Mouse (Mus musculus) liver, adult 2 months (tissue): Measurements from ENCODE around the gene Snx10. TPM values are rescaled to one million over a fixed set of nuclear protein-coding genes. Genes with fewer than 3 reads are reported as not detected.

Source experiments
- DNase-seq: peaks from one replicate; pipeline ENCODE4 v3.0.0-alpha.2; 2011; ENCODE audit warnings: low read depth, low spot score; ENCODE audit errors: extremely low read depth
- H3K27ac ChIP-seq: fragments of 200-500 bp; replicated peaks from 2 replicates; pipeline ENCODE4 v1.5.1; 2012; ENCODE audit warnings: low read depth, mild to moderate bottlenecking, control low read depth, inconsistent platforms, low read length; ENCODE audit not compliant: insufficient read depth
- H3K27me3 ChIP-seq: fragments of 200-500 bp; 2 replicates; pipeline ENCODE4 v1.6.1; 2012; ENCODE audit warnings: mild to moderate bottlenecking, moderate library complexity, low read length, inconsistent platforms; ENCODE audit not compliant: control insufficient read depth, insufficient read depth
- H3K36me3 ChIP-seq: fragments of 200-500 bp; 2 replicates; pipeline ENCODE4 v1.6.1; 2012; ENCODE audit warnings: low read length, inconsistent platforms; ENCODE audit not compliant: control insufficient read depth, insufficient read depth
- H3K4me1 ChIP-seq: fragments of 200-500 bp; 2 replicates; pipeline ENCODE4 v1.6.1; 2011; ENCODE audit warnings: low read length; ENCODE audit not compliant: control insufficient read depth, insufficient read depth
- H3K4me3 ChIP-seq: fragments of 200-500 bp; 2 replicates; pipeline ENCODE4 v1.5.1; 2011; ENCODE audit warnings: low read depth, mild to moderate bottlenecking, control low read depth, low read length, moderate library complexity; ENCODE audit not compliant: insufficient read depth
- H3K79me2 ChIP-seq: fragments of 200-500 bp; 2 replicates; pipeline ENCODE4 v1.6.1; 2012; ENCODE audit warnings: inconsistent platforms, mild to moderate bottlenecking, low read length, moderate library complexity; ENCODE audit not compliant: control insufficient read depth, insufficient read depth
- H3K9ac ChIP-seq: fragments of 200-500 bp; 2 replicates; pipeline ENCODE4 v1.6.1; 2012; ENCODE audit warnings: low read depth, mild to moderate bottlenecking, control low read depth, inconsistent platforms, low read length
- CTCF ChIP-seq: fragments of 200-500 bp; IDR thresholded peaks from 2 replicates; pipeline ENCODE4 v1.5.1; 2011; ENCODE audit warnings: low read depth, low read length, control low read depth
- POLR2A ChIP-seq: fragments of 200-500 bp; IDR thresholded peaks from 2 replicates; pipeline ENCODE4 v1.6.1; 2011; ENCODE audit warnings: low read length, control low read depth; ENCODE audit not compliant: insufficient read depth; ENCODE audit errors: extremely low read depth
- WGBS: fragments of 180-500 bp; shearing (Covaris S2); methylation state at CpG from one replicate; pipeline ENCODE4 v1.1.7; 2018; 5-methylcytosine and 5-hydroxymethylcytosine counted together
- polyA plus RNA-seq: library from polyadenylated mRNA; depleted of rRNA; stranded (reverse); fragments of >200 nt; gene quantifications from 2 replicates; pipeline ENCODE4 v1.2.3, GENCODE M21; 2012
- total RNA-seq: library from RNA; depleted of rRNA; stranded (reverse); fragments of >200 nt; gene quantifications from 2 replicates; pipeline ENCODE4 v1.2.3, GENCODE M21; 2014

Snx10 gene
- total and polyA plus RNA-seq, 2 experiments = 3.7 to 33.7 TPM

DNA sequence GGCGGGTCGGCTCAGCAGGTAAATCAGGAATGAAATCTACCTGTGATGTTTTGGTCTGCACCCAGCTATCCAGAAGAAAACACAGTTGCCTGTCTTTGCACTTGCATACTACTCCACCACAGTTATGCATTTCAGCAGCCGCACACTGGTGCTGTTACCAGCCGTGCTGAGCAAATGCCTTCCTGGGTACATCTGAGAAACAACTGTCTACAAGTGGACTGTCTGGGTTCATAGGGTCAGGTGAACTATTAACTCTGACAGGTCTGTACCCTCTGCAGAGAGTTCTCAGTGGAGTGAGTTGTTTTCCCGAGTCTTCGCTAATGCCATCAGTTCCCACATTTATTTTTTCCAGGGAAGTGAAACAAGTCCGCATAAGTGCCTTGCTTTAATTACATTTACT, 17.7 kb downstream of the Snx10 start:
- H3K27me3 ChIP-seq = no peaks in the 10 kb centered on the region
- peak overlapping the region; percentile 67 for H3K27ac ChIP-seq
- DNase-seq = peak; percentile 89
- H3K4me1 ChIP-seq = peaks cover 11% of the 10 kb centered on the region
- no peak overlapping the region; the same call in 1 of the 2 replicates for H3K9ac ChIP-seq
- no peaks in the 10 kb centered on the region; the same call in 1 of the 2 replicates for H3K79me2 ChIP-seq
- TF ChIP-seq POLR2A (no peak), CTCF (no peak)
- no peaks in the 10 kb centered on the region for H3K36me3 ChIP-seq
- peak overlapping the region; percentile 16; the same call in 1 of the 2 replicates for H3K4me3 ChIP-seq
- 17% methylated on average over 7 of the region's 7 CpGs for WGBS

DNA sequence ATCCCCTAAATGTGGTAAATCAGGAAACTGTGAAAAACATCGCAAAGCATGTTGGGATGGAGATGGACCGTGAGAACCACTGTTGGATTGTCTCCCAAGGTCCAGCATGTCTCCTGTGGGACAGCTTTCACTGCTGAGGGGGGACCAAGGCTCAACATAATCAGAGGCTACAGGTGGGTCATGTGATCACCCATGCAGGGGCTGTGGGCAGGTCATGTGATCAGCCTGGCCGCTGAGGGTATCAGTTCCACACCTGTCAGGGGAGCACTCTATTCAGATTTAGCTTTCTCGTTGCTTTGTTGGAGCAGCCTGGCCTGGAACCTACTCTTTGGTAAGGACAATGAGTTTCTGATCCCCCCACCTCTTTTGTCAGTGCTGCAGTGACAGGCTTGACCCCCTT, 18.4 kb downstream of the Snx10 start:
- Histone ChIP-seq H3K4me1 (peaks cover 15% of the 10 kb centered on the region), H3K9ac (no peak overlapping the region), H3K4me3 (no peak overlapping the region), H3K36me3 (no peaks in the 10 kb centered on the region), H3K27ac (peak overlapping the region; percentile 37), H3K79me2 (peaks cover 2% of the 10 kb centered on the region; the same call in 1 of the 2 replicates), H3K27me3 (no peaks in the 10 kb centered on the region)
- 77% methylated on average over 4 of the region's 4 CpGs for WGBS
- TF ChIP-seq POLR2A (no peak), CTCF (no peak)
- no peak for DNase-seq

DNA sequence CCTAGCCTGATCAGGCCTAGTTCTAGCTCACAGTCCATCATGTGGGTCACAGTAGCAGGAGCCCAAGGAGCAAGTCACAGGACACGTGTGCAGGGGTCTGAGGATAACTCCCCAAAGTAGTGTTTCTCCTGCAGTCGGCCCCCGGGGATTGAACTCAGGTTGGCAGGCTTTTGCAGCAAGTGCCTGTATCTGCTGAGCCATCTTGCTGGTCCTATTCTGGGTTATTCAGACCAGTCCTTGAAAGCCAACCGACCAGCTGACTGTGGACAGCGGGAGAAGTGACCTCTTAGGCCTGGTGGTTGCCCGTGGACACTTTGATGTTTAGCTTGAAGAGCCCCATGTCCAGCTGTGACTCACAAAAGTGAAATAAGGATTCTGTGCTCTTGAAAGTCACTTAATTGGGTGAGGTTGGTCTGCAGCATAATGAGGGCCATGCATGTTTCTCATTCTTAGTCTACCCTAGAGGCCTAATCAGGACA, 20.0 kb downstream of the Snx10 start:
- H3K36me3 ChIP-seq = no peaks in the 10 kb centered on the region
- H3K4me1 ChIP-seq = peaks cover 15% of the 10 kb centered on the region
- peak overlapping the region; percentile 75; the same call in 1 of the 2 replicates for H3K27ac ChIP-seq
- no peak for DNase-seq
- no peak overlapping the region for H3K9ac ChIP-seq
- peaks cover 5% of the 10 kb centered on the region; the same call in 1 of the 2 replicates for H3K79me2 ChIP-seq
- H3K4me3 ChIP-seq = no peak overlapping the region
- H3K27me3 ChIP-seq = no peaks in the 10 kb centered on the region
- TF ChIP-seq POLR2A (no peak), CTCF (no peak)
- 89% methylated on average over 6 of the region's 6 CpGs for WGBS

DNA sequence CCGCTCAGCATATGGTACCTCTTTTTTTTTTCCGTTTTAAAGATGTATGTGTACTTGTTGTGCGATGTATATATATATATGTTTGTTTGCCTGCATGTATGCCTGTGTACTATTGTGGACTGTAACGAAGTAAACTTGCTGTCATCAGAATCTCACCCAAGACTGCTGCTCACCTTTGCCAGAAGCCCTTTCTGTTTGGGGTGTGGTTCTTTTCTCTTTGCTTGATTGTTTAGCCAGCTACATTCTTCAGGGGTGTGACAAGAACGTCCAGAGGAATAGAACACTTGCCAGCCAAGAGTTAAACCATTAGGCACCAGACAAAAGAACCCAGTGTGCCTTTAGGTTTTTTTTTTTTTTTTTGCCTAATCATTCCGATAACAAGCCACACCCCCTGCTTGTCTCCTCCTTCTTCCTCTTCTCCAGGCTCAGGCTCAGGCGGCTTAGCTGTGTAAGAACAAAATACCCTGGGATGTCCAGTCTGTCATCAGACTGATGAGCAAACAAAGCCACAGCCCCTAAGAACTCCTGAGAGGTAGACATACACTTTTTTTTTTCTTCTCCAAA, 20.5 kb downstream of the Snx10 start:
- H3K27ac ChIP-seq = peak overlapping the region; percentile 83
- peaks cover 15% of the 10 kb centered on the region for H3K4me1 ChIP-seq
- H3K36me3 ChIP-seq = no peaks in the 10 kb centered on the region
- WGBS = 41% methylated on average over 7 of the region's 7 CpGs
- peaks cover 10% of the 10 kb centered on the region; the same call in 1 of the 2 replicates for H3K79me2 ChIP-seq
- no peak for TF ChIP-seq CTCF
- 0 out of 2 replicates have a peak, but pooled peaks have one; percentile 14 for TF ChIP-seq POLR2A
- H3K9ac ChIP-seq = peak overlapping the region; percentile 68
- peak; percentile 83 for DNase-seq
- no peaks in the 10 kb centered on the region for H3K27me3 ChIP-seq
- H3K4me3 ChIP-seq = peak overlapping the region; percentile 65

DNA sequence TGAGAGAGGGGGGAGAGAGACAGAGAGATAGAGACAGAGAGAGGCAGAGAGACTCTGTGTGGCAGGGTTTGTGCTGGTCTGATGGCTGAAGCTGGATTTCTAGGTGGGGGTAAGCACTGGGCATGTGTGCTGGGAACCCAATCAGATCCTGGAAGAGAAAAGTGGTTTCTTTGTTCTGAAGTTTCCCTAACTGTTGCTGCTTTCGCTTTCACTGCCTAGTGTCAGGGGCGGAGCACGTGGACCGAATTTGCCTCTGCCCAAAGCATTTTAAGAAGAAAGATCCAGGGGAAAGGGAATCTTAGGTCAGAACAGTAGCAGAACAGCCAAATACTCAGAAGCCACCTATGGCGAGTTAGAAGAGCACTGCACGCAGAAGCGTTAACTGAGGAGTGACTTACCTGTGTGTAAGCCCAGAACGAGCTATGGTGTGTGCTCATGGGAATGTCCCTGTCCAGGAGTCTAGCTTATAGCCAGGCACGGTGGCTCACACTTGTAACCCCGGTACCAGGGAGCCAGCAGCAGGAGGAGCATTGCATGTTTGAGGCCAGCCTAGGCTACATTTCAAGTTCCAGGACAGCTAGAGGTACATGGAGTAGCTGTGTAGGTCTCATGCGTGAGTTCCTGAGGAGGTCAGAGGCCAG, 21.6 kb downstream of the Snx10 start:
- WGBS = 11% methylated on average over 11 of the region's 11 CpGs
- TF ChIP-seq CTCF = no peak
- Histone ChIP-seq H3K4me1 (peaks cover 15% of the 10 kb centered on the region), H3K36me3 (no peaks in the 10 kb centered on the region), H3K4me3 (peak overlapping the region; percentile 65), H3K27ac (peak overlapping the region; percentile 83), H3K27me3 (no peaks in the 10 kb centered on the region), H3K9ac (peak overlapping the region; percentile 60), H3K79me2 (peaks cover 14% of the 10 kb centered on the region; the same call in 1 of the 2 replicates)
- DNase-seq = peak; percentile 91

DNA sequence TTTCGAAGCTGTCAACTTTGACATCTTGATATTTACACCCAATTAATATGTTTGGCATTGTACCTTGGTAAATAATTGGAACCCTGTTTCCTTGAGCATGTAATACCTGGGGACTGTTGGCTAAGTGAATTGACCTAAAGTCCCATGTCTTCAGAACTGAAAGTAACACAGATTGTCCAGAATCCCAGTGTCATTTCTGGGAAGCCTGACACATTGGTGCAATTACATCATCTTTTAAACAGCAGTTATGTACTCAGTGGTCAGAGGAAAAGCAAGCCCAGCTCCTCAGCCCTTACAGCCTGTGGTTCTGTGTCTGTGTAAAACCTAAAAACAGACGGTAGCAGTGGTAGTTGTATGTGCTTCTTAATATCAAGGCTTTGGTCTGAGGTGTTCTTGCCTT, 22.4 kb downstream of the Snx10 start:
- Histone ChIP-seq H3K79me2 (peaks cover 16% of the 10 kb centered on the region; the same call in 1 of the 2 replicates), H3K36me3 (no peaks in the 10 kb centered on the region), H3K4me3 (peak overlapping the region; percentile 65), H3K27me3 (no peaks in the 10 kb centered on the region), H3K27ac (peak overlapping the region; percentile 89), H3K9ac (peak overlapping the region; percentile 53), H3K4me1 (peaks cover 15% of the 10 kb centered on the region)
- WGBS = 19% methylated on average over 2 of the region's 2 CpGs
- TF ChIP-seq CTCF (no peak), POLR2A (no peak)
- peak; percentile 90 for DNase-seq
